Mouse (Mus musculus): ENCODE measurements at regions not wholly inside any gene's neighbourhood (a gene's known extent, or its start where the extent isn't known, plus 50 kb on each side); places are given as distances from the start of the nearest gene placed in this dataset.

DNA sequence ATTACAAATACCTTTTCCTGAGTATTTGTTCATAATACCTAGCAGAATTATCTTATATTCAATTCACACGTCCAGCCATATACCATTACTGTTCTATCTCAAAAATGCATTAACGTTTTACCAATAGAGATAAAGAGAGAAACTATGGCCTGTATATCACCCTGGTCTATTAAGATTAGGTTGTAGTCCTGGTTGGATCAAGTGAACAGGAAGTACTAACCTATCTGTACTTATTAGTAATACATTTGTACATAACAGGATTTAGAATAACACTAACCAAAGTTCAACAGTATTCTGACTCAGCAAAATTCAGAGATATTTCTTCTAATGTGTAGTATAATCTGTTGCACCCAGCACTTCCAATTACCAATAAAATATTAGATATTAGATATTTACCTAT is 1208.9 kb downstream of the Brinp3 start:
- no peak overlapping the region for H3K27ac ChIP-seq (ENCODE audit: low read depth, low read length)
- no peak overlapping the region for H3K9ac ChIP-seq (ENCODE audit: low read length)
- WGBS = 89% methylated on average over 2 of the region's 2 CpGs
- peak; percentile 23 for DNase-seq (ENCODE audit: low spot score, missing footprints)
- no peaks in the 10 kb centered on the region for H3K9me3 ChIP-seq (ENCODE audit: control insufficient read depth, low read length)
- no peaks in the 10 kb centered on the region for H3K4me1 ChIP-seq (ENCODE audit: control insufficient read depth, insufficient read depth, low read length)
- no peak overlapping the region for H3K4me2 ChIP-seq
- no peaks in the 10 kb centered on the region for H3K36me3 ChIP-seq (ENCODE audit: control insufficient read depth, insufficient read depth, low read length)
- H3K4me3 ChIP-seq (ENCODE audit: low read depth, low read length) = no peak overlapping the region
- no peaks in the 10 kb centered on the region for H3K27me3 ChIP-seq (ENCODE audit: control insufficient read depth, insufficient read depth, low read length)
- no peak for ATAC-seq (ENCODE audit: low FRiP score)

GRCm38 (mm10) chr1:147729930-147730329 is 1235.4 kb downstream of the Brinp3 start:
- Histone ChIP-seq H3K4me3 (ENCODE audit: low read depth, low read length) (no peak overlapping the region), H3K27ac (ENCODE audit: low read depth, low read length) (no peak overlapping the region), H3K36me3 (ENCODE audit: control insufficient read depth, insufficient read depth, low read length) (no peaks in the 10 kb centered on the region), H3K4me2 (no peak overlapping the region), H3K9ac (ENCODE audit: low read length) (no peak overlapping the region), H3K27me3 (ENCODE audit: control insufficient read depth, insufficient read depth, low read length) (no peaks in the 10 kb centered on the region), H3K9me3 (ENCODE audit: control insufficient read depth, low read length) (no peaks in the 10 kb centered on the region), H3K4me1 (ENCODE audit: control insufficient read depth, insufficient read depth, low read length) (no peaks in the 10 kb centered on the region)
- DNase-seq (ENCODE audit: low spot score, missing footprints) (no peak), ATAC-seq (ENCODE audit: low FRiP score) (no peak)
- 87% methylated on average over 1 of the region's 1 CpGs for WGBS

GRCm38 (mm10) chr1:147766094-147766493 is 1271.5 kb downstream of the Brinp3 start:
- Histone ChIP-seq H3K36me3 (ENCODE audit: control insufficient read depth, insufficient read depth, low read length) (no peaks in the 10 kb centered on the region), H3K27ac (ENCODE audit: low read depth, low read length) (no peak overlapping the region), H3K4me2 (no peak overlapping the region), H3K9me3 (ENCODE audit: control insufficient read depth, low read length) (no peaks in the 10 kb centered on the region), H3K4me1 (ENCODE audit: control insufficient read depth, insufficient read depth, low read length) (no peaks in the 10 kb centered on the region), H3K9ac (ENCODE audit: low read length) (no peak overlapping the region), H3K27me3 (ENCODE audit: control insufficient read depth, insufficient read depth, low read length) (no peaks in the 10 kb centered on the region), H3K4me3 (ENCODE audit: low read depth, low read length) (no peak overlapping the region)
- ATAC-seq (ENCODE audit: low FRiP score) (no peak), DNase-seq (ENCODE audit: low spot score, missing footprints) (no peak)
- WGBS = 82% methylated on average over 3 of the region's 3 CpGs

- ATAC-seq (ENCODE audit: low FRiP score) = no peak
- no peak overlapping the region for H3K9ac ChIP-seq (ENCODE audit: low read length)
- 88% methylated on average over 1 of the region's 1 CpGs for WGBS
- H3K27me3 ChIP-seq (ENCODE audit: control insufficient read depth, insufficient read depth, low read length) = no peaks in the 10 kb centered on the region
- H3K27ac ChIP-seq (ENCODE audit: low read depth, low read length) = no peak overlapping the region
- H3K4me2 ChIP-seq = no peak overlapping the region
- DNase-seq (ENCODE audit: low spot score, missing footprints) = no peak
- H3K36me3 ChIP-seq (ENCODE audit: control insufficient read depth, insufficient read depth, low read length) = no peaks in the 10 kb centered on the region
- no peaks in the 10 kb centered on the region for H3K4me1 ChIP-seq (ENCODE audit: control insufficient read depth, insufficient read depth, low read length)
- no peaks in the 10 kb centered on the region for H3K9me3 ChIP-seq (ENCODE audit: control insufficient read depth, low read length)
- no peak overlapping the region for H3K4me3 ChIP-seq (ENCODE audit: low read depth, low read length)
Observed at GRCm38 (mm10) chr1:147802759-147803158, 1308.2 kb downstream of the Brinp3 start.

Data from midbrain, embryonic 11.5 days (tissue).